Mouse (Mus musculus): ENCODE results near the gene Dnajb13.

Dnajb13 gene

GRCm38 (mm10) chr7:100514573-100514972, at the start of gene Dnajb13:
Gene Dnajb13, minus strand, starts transcription at chr7:100514960.
- no peak for DNase-seq (ENCODE audit: extremely low read depth, insufficient read length, low spot score)

GRCm38 (mm10) chr7:100561861-100562587, 47.3 kb upstream of the Dnajb13 start:
- DNase-seq (ENCODE audit: extremely low read depth, insufficient read length, low spot score) = no peak

- no peak for DNase-seq (ENCODE audit: extremely low read depth, insufficient read length, low spot score)
These were observed 44.6 kb upstream of the Dnajb13 start for GRCm38 (mm10) chr7:100559331-100559730.

GRCm38 (mm10) chr7:100557241-100557640, 42.5 kb upstream of the Dnajb13 start:
- no peak for DNase-seq (ENCODE audit: extremely low read depth, insufficient read length, low spot score)

- DNase-seq (ENCODE audit: extremely low read depth, insufficient read length, low spot score) = no peak
These were observed 40.7 kb upstream of the Dnajb13 start for GRCm38 (mm10) chr7:100555431-100555951.

- DNase-seq (ENCODE audit: extremely low read depth, insufficient read length, low spot score) = no peak
These were observed 40.2 kb upstream of the Dnajb13 start for GRCm38 (mm10) chr7:100554939-100555338.

- DNase-seq (ENCODE audit: extremely low read depth, insufficient read length, low spot score) = no peak
These were observed 35.7 kb upstream of the Dnajb13 start for GRCm38 (mm10) chr7:100550338-100551007.

GRCm38 (mm10) chr7:100549796-100550195, 35.0 kb upstream of the Dnajb13 start:
- no peak for DNase-seq (ENCODE audit: extremely low read depth, insufficient read length, low spot score)

- DNase-seq (ENCODE audit: extremely low read depth, insufficient read length, low spot score) = no peak
These were observed 32.9 kb upstream of the Dnajb13 start for GRCm38 (mm10) chr7:100547631-100548030.

GRCm38 (mm10) chr7:100544437-100544836, 29.7 kb upstream of the Dnajb13 start:
- DNase-seq (ENCODE audit: extremely low read depth, insufficient read length, low spot score) = no peak

GRCm38 (mm10) chr7:100539516-100539915, 24.8 kb upstream of the Dnajb13 start:
- DNase-seq (ENCODE audit: extremely low read depth, insufficient read length, low spot score) = no peak

- DNase-seq (ENCODE audit: extremely low read depth, insufficient read length, low spot score) = no peak
These were observed 22.8 kb upstream of the Dnajb13 start for GRCm38 (mm10) chr7:100537519-100537902.

- peak; percentile 92 for DNase-seq (ENCODE audit: extremely low read depth, insufficient read length, low spot score)
These were observed 22.2 kb upstream of the Dnajb13 start, which contains the start of gene Coa4 for GRCm38 (mm10) chr7:100536804-100537518. Gene Coa4, plus strand, starts transcription at chr7:100537071.

- no peak for DNase-seq (ENCODE audit: extremely low read depth, insufficient read length, low spot score)
These were observed 21.1 kb upstream of the Dnajb13 start for GRCm38 (mm10) chr7:100535831-100536230.

GRCm38 (mm10) chr7:100534216-100534615, 19.5 kb upstream of the Dnajb13 start:
- no peak for DNase-seq (ENCODE audit: extremely low read depth, insufficient read length, low spot score)

- no peak for DNase-seq (ENCODE audit: extremely low read depth, insufficient read length, low spot score)
These were observed 18.7 kb upstream of the Dnajb13 start for GRCm38 (mm10) chr7:100533503-100533902.

- no peak for DNase-seq (ENCODE audit: extremely low read depth, insufficient read length, low spot score)
These were observed 16.0 kb upstream of the Dnajb13 start for GRCm38 (mm10) chr7:100530766-100531165.

- no peak for DNase-seq (ENCODE audit: extremely low read depth, insufficient read length, low spot score)
These were observed 9.9 kb upstream of the Dnajb13 start for GRCm38 (mm10) chr7:100524669-100525068.

GRCm38 (mm10) chr7:100522222-100522621, 7.5 kb upstream of the Dnajb13 start:
- DNase-seq (ENCODE audit: extremely low read depth, insufficient read length, low spot score) = no peak

- DNase-seq (ENCODE audit: extremely low read depth, insufficient read length, low spot score) = peak; percentile 57
These were observed 6.0 kb upstream of the Dnajb13 start for GRCm38 (mm10) chr7:100520663-100521285.

- DNase-seq (ENCODE audit: extremely low read depth, insufficient read length, low spot score) = no peak
These were observed 5.4 kb upstream of the Dnajb13 start for GRCm38 (mm10) chr7:100520204-100520603.
